Mouse (Mus musculus) urinary bladder, adult 18-20 months (tissue): ENCODE results near the gene Hmces.
A peak's percentile ranks its signal among the peaks of the same experiment; 100 is the strongest.

Experiments used
- DNase-seq, 2 experiments: peaks; one replicate each; pipeline ENCODE4 v3.0.0; 2022; ENCODE audit warnings: low spot score in 2 of 2, mixed read lengths in 2 of 2

Gene Hmces

GRCm38 (mm10) chr6:87913661-87914325 lies at the start of gene Hmces:
Hmces (plus strand) TSS chr6:87913935.
- peak; percentile 62 to 78 for DNase-seq

- DNase-seq, result peak in 1 of 2 experiments; percentile 12
Observed at GRCm38 (mm10) chr6:87866211-87866610, 47.5 kb upstream of the Hmces start.

- DNase-seq, result no peak
Observed at GRCm38 (mm10) chr6:87867256-87867655, 46.5 kb upstream of the Hmces start.

GRCm38 (mm10) chr6:87868871-87869506 lies 44.7 kb upstream of the Hmces start:
- DNase-seq, result peak; percentile 80 to 88

- DNase-seq, result no peak
Observed at GRCm38 (mm10) chr6:87870440-87870839, 43.3 kb upstream of the Hmces start.

GRCm38 (mm10) chr6:87871240-87871639 lies 42.5 kb upstream of the Hmces start:
- DNase-seq, result no peak

GRCm38 (mm10) chr6:87873104-87873503 lies 40.6 kb upstream of the Hmces start:
- no peak for DNase-seq

- DNase-seq, result no peak
Observed at GRCm38 (mm10) chr6:87873963-87874362, 39.8 kb upstream of the Hmces start.

- DNase-seq, result peak in 1 of 2 experiments; percentile 60
Observed at GRCm38 (mm10) chr6:87875083-87875482, 38.7 kb upstream of the Hmces start.

- DNase-seq, result no peak
Observed at GRCm38 (mm10) chr6:87875562-87875961, 38.2 kb upstream of the Hmces start.

GRCm38 (mm10) chr6:87876068-87876643 lies 37.6 kb upstream of the Hmces start:
- DNase-seq, result no peak

- no peak for DNase-seq
Observed at GRCm38 (mm10) chr6:87879010-87879409, 34.7 kb upstream of the Hmces start.

- no peak for DNase-seq
Observed at GRCm38 (mm10) chr6:87879628-87880027, 34.1 kb upstream of the Hmces start.

GRCm38 (mm10) chr6:87882221-87882620 lies 31.5 kb upstream of the Hmces start:
- DNase-seq, result no peak

- no peak for DNase-seq
Observed at GRCm38 (mm10) chr6:87882816-87883215, 30.9 kb upstream of the Hmces start.

- no peak for DNase-seq
Observed at GRCm38 (mm10) chr6:87886721-87887120, 27.0 kb upstream of the Hmces start.

- peak; percentile 99 to 100 for DNase-seq
Observed at GRCm38 (mm10) chr6:87887594-87888233, 26.0 kb upstream of the Hmces start, which contains the start of gene Copg1. Copg1 (plus strand) TSS chr6:87887814.

GRCm38 (mm10) chr6:87893931-87894330 lies 19.8 kb upstream of the Hmces start:
- DNase-seq, result no peak

GRCm38 (mm10) chr6:87898028-87898427 lies 15.7 kb upstream of the Hmces start:
- peak in 1 of 2 experiments; percentile 25 for DNase-seq

GRCm38 (mm10) chr6:87906632-87907031 lies 7.1 kb upstream of the Hmces start:
- no peak for DNase-seq

- DNase-seq, result no peak
Observed at GRCm38 (mm10) chr6:87909181-87909580, 4.6 kb upstream of the Hmces start.

GRCm38 (mm10) chr6:87911559-87911958 lies 2.2 kb upstream of the Hmces start:
- no peak for DNase-seq
